Mouse (Mus musculus) embryonic facial prominence, embryonic 12.5 days (tissue): Measurements from ENCODE around the gene Vrtn. TPM values are rescaled to one million over a fixed set of nuclear protein-coding genes. Genes with fewer than 3 reads are reported as not detected.
A peak's percentile ranks its signal among the peaks of the same experiment; 100 is the strongest.

Experiments used
- ATAC-seq: fragments of 200-750 bp; cut with Nextera tagmentation; 2 replicates; pipeline ENCODE4 v1.8.0; 2017; ENCODE audit not compliant: insufficient number of reproducible peaks, insufficient read depth, low FRiP score, low TSS enrichment
- H3K27ac ChIP-seq: fragments of 300-500 bp; sonication (generic); 2 replicates; pipeline ENCODE4 v1.5.1; 2016; ENCODE audit warnings: mild to moderate bottlenecking
- H3K27me3 ChIP-seq: fragments of 300-500 bp; sonication (generic); 2 replicates; pipeline ENCODE4 v1.6.1; 2016; ENCODE audit warnings: mild to moderate bottlenecking, moderate library complexity
- H3K36me3 ChIP-seq: fragments of 300-500 bp; sonication (generic); 2 replicates; pipeline ENCODE4 v1.6.1; 2016; ENCODE audit warnings: mild to moderate bottlenecking
- H3K4me1 ChIP-seq: fragments of 300-500 bp; sonication (generic); 2 replicates; pipeline ENCODE4 v1.6.1; 2016
- H3K4me2 ChIP-seq: fragments of 300-500 bp; sonication (generic); replicated peaks from 2 replicates; pipeline ENCODE4 v1.6.1; 2016; ENCODE audit warnings: mild to moderate bottlenecking, moderate library complexity
- H3K4me3 ChIP-seq: fragments of 300-500 bp; sonication (generic); 2 replicates; pipeline ENCODE4 v1.5.1; 2016; ENCODE audit warnings: mild to moderate bottlenecking
- H3K9ac ChIP-seq: fragments of 300-500 bp; sonication (generic); 2 replicates; pipeline ENCODE4 v1.6.1; 2016; ENCODE audit warnings: mild to moderate bottlenecking, moderate library complexity
- H3K9me3 ChIP-seq: fragments of 300-500 bp; sonication (generic); 2 replicates; pipeline ENCODE4 v1.6.1; 2016; ENCODE audit warnings: mild to moderate bottlenecking, moderate library complexity
- WGBS: fragments of 180-500 bp; shearing (Covaris S2); methylation state at CpG from one replicate; pipeline ENCODE4 v1.1.7; 2016; 5-methylcytosine and 5-hydroxymethylcytosine counted together
- polyA plus RNA-seq: library from polyadenylated mRNA; unstranded; fragments of >200 nt; fragmentation: Nextera tagmentation; extraction: Ambion mirVana; gene quantifications from 2 replicates; pipeline ENCODE4 v1.2.1, GENCODE M21; 2016

Vrtn gene
- not detected in 2 replicates for polyA plus RNA-seq

GRCm38 (mm10) chr12:84640654-84641053, at the start of gene Vrtn:
Gene Vrtn, plus strand, starts transcription at chr12:84641019.
- no peaks in the 10 kb centered on the region for H3K36me3 ChIP-seq
- no peak within 1 kb of the TSS for H3K4me2 ChIP-seq
- WGBS: 3% methylated on average over 9 of the region's 9 CpGs
- no peak for ATAC-seq
- no peaks in the 10 kb centered on the region for H3K9me3 ChIP-seq
- no peak within 1 kb of the TSS for H3K9ac ChIP-seq
- peaks cover 56% of the 10 kb centered on the region for H3K27me3 ChIP-seq
- no peaks in the 10 kb centered on the region for H3K4me1 ChIP-seq
- H3K27ac ChIP-seq: no peak within 1 kb of the TSS
- no peak within 1 kb of the TSS for H3K4me3 ChIP-seq

DNA sequence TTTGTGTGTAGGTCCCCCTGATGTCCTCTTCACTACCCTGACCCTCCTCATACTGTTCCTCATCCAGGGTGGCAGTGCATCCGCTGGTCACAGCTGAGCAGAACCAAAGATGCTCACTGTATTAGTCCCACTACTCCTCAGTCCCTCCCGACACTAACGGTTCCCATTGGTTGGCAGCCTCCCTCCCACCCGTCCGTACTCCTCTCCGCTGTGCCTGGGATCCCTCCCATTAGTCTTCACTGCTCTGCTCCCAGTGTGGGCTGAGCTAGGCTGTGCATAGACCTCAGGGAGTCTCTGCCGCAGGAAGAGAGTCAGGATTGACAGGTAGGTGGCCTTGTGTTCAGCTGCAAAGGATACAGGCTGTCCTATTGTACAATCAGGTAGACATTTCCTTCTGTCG, 42.5 kb upstream of the Vrtn start:
- Histone ChIP-seq H3K27ac (no peak overlapping the region), H3K9ac (no peak overlapping the region), H3K27me3 (peaks cover 5% of the 10 kb centered on the region; the same call in 1 of the 2 replicates), H3K4me3 (no peak overlapping the region), H3K4me2 (no peak overlapping the region), H3K4me1 (no peaks in the 10 kb centered on the region), H3K36me3 (peaks cover 6% of the 10 kb centered on the region), H3K9me3 (no peaks in the 10 kb centered on the region)
- WGBS: 11% methylated on average over 8 of the region's 8 CpGs
- ATAC-seq: no peak

- 88% methylated on average over 7 of the region's 7 CpGs for WGBS
- Histone ChIP-seq H3K4me1 (no peaks in the 10 kb centered on the region), H3K9me3 (no peaks in the 10 kb centered on the region), H3K27ac (no peak overlapping the region), H3K27me3 (peaks cover 4% of the 10 kb centered on the region; the same call in 1 of the 2 replicates), H3K4me2 (no peak overlapping the region), H3K9ac (no peak overlapping the region), H3K4me3 (no peak overlapping the region), H3K36me3 (peaks cover 14% of the 10 kb centered on the region)
- no peak for ATAC-seq
Measured at GRCm38 (mm10) chr12:84604001-84604400, 36.8 kb upstream of the Vrtn start.

- Histone ChIP-seq H3K9ac (no peak overlapping the region), H3K9me3 (no peaks in the 10 kb centered on the region), H3K4me1 (no peaks in the 10 kb centered on the region), H3K4me3 (no peak overlapping the region), H3K4me2 (no peak overlapping the region), H3K36me3 (peaks cover 17% of the 10 kb centered on the region), H3K27me3 (no peaks in the 10 kb centered on the region), H3K27ac (no peak overlapping the region)
- WGBS: 76% methylated on average over 7 of the region's 7 CpGs
- no peak for ATAC-seq
Measured at GRCm38 (mm10) chr12:84605860-84606259, 35.0 kb upstream of the Vrtn start.

DNA sequence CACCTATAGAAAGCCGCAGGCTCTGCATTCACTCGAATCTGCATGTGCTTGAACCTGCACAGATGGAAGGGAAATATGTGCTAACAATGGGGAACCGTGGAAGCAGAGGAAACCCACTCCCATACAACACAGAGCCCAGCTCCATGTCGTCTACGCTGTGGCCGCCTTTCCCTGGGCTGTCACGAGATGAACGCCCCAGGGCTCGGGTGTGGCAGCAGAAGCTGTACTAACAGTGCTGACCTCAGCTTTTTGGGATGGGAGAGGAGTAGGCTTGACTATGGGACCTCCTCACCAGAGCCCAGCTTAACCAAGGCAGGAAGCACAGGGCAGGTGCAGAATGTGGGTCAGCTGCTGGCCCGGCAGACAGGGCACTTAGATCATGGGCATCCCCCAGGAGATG, 29.1 kb upstream of the Vrtn start:
- no peaks in the 10 kb centered on the region for H3K4me1 ChIP-seq
- H3K27me3 ChIP-seq: no peaks in the 10 kb centered on the region
- no peak overlapping the region for H3K4me3 ChIP-seq
- 88% methylated on average over 10 of the region's 10 CpGs for WGBS
- H3K9ac ChIP-seq: no peak overlapping the region
- H3K4me2 ChIP-seq: no peak overlapping the region
- H3K36me3 ChIP-seq: 0 out of 2 replicates have a peak, but pooled peaks cover 14% of the 10 kb centered on the region
- H3K27ac ChIP-seq: no peak overlapping the region
- H3K9me3 ChIP-seq: no peaks in the 10 kb centered on the region
- no peak for ATAC-seq

- Histone ChIP-seq H3K36me3 (0 out of 2 replicates have a peak, but pooled peaks cover 14% of the 10 kb centered on the region), H3K4me3 (no peak overlapping the region), H3K27me3 (no peaks in the 10 kb centered on the region), H3K4me2 (no peak overlapping the region), H3K9me3 (no peaks in the 10 kb centered on the region), H3K9ac (no peak overlapping the region), H3K4me1 (no peaks in the 10 kb centered on the region), H3K27ac (no peak overlapping the region)
- ATAC-seq: no peak
- 70% methylated on average over 8 of the region's 8 CpGs for WGBS
Measured at GRCm38 (mm10) chr12:84612518-84612917, 28.3 kb upstream of the Vrtn start.

DNA sequence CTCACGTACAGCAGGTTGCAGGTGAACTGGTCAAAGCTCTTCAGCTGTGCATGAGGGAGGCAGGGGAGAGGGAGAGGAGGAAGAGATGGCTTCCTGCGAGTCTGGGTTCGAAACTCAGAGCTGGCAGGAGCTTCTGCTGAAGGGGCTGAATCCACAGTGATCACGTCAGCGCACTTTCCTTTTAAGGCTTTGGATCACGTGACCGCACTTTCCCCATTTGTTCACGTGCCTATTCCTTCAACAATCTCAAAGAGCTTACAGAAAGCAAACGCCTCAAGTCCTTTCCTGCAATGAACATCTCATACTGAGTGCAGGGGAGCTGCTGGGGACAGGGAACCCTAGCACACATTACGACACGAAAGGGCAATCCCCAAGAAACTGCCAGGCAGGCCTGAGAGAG, 26.8 kb upstream of the Vrtn start:
- H3K27ac ChIP-seq: no peak overlapping the region
- no peak overlapping the region for H3K4me3 ChIP-seq
- WGBS: 85% methylated on average over 11 of the region's 11 CpGs
- H3K27me3 ChIP-seq: no peaks in the 10 kb centered on the region
- H3K4me2 ChIP-seq: no peak overlapping the region
- H3K4me1 ChIP-seq: no peaks in the 10 kb centered on the region
- no peaks in the 10 kb centered on the region for H3K9me3 ChIP-seq
- no peak for ATAC-seq
- H3K36me3 ChIP-seq: 0 out of 2 replicates have a peak, but pooled peaks cover 6% of the 10 kb centered on the region
- H3K9ac ChIP-seq: no peak overlapping the region

DNA sequence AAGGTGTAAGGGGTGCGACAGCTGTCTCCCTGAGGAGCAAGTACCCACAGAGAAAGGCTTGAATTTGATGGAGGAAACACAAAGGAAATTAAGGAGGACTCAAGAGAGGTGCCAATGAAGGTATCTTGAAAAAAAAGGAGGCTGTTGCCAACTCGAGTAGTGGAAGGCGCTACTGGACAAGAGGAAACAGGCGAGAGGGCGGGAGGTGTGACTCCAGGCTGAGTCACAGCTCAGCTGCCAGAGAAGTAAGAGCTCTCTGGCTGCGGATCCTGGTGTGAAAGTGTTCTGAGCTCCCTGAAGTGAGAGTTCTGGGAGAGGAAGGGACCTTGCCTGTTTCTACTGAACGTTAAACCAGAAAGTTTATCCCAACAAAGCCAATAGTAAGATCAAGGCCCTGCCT, 26.3 kb upstream of the Vrtn start:
- H3K9ac ChIP-seq: no peak overlapping the region
- H3K4me3 ChIP-seq: no peak overlapping the region
- no peak overlapping the region for H3K4me2 ChIP-seq
- H3K4me1 ChIP-seq: no peaks in the 10 kb centered on the region
- H3K36me3 ChIP-seq: 0 out of 2 replicates have a peak, but pooled peaks cover 3% of the 10 kb centered on the region
- H3K9me3 ChIP-seq: no peaks in the 10 kb centered on the region
- ATAC-seq: no peak
- no peak overlapping the region for H3K27ac ChIP-seq
- H3K27me3 ChIP-seq: no peaks in the 10 kb centered on the region
- 79% methylated on average over 7 of the region's 7 CpGs for WGBS

DNA sequence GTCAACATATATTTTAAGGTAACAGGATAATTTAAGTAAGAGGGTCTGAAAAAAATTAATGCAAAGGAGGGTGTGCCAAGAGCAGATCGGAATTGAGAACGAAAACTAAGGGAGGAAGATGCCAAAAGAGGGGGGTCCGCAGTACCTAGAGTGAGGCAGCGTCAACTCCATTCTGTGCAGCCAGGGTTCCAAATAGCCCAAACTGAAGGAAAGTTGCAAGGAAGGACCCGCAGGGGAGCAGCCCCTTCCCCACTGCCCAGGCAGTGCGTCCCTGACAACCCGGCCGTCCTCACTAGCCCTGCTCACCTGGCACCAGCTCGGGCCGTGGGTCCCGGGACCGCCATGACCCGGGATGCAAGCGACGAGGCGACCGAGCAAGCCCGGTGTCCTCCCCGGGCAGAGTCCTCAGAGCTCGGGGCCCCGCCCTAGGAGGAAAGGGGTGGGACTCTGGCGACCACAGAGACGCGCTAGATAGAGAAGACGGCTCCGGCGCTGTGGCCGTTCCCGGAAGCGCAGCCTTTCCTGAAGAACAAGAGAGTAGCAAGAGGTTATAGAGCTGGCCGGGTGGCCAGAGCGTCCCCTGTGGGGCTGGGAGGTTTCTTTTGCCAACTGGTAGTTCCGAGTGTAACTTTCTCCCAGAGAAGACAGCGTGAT, 23.7 kb upstream of the Vrtn start, which contains the start of gene Abcd4:
Abcd4 (minus strand) TSS at position 437 of the 654 bp plus-strand sequence.
- Histone ChIP-seq H3K4me3 (peak within 1 kb of the TSS; percentile 75), H3K4me2 (peak within 1 kb of the TSS; percentile 56), H3K9me3 (no peaks in the 10 kb centered on the region), H3K9ac (peak within 1 kb of the TSS; percentile 76), H3K27me3 (peaks cover 2% of the 10 kb centered on the region; the same call in 1 of the 2 replicates), H3K4me1 (no peaks in the 10 kb centered on the region), H3K36me3 (no peaks in the 10 kb centered on the region), H3K27ac (0 out of 2 replicates have a peak within 1 kb of the TSS, but pooled peaks have one; percentile 17)
- ATAC-seq: peak; percentile 97
- under 1% methylated on average over 34 of the region's 34 CpGs for WGBS

- H3K9ac ChIP-seq: peak overlapping the region; percentile 48
- 6% methylated on average over 10 of the region's 10 CpGs for WGBS
Measured at GRCm38 (mm10) chr12:84617663-84618062, 23.2 kb upstream of the Vrtn start.

DNA sequence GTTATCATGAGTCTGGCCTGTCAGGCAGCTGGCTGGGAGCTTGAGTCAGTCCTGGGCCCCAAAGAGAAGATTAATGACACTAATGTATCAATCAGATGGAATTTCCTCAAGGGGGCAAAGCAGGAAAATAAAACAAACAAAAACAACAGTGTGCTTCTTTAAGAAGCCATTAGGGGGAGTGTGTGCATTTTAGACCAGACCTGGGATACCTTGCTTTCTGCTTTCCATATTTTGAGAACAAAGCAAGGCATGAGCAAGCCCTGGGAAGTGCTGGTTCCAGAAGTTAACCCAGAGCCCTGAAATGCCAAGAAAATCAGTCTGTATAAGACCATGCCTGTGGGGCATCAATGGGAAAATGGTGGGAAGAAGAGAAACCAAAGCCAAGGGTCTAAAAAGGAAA, 19.8 kb upstream of the Vrtn start:
- H3K4me2 ChIP-seq: no peak overlapping the region

More at GRCm38 (mm10) chr12:84617663-84618062, 23.2 kb upstream of the Vrtn start:
- Histone ChIP-seq H3K36me3 (no peaks in the 10 kb centered on the region), H3K27me3 (peaks cover 3% of the 10 kb centered on the region; the same call in 1 of the 2 replicates), H3K27ac (no peak overlapping the region), H3K9me3 (no peaks in the 10 kb centered on the region), H3K4me3 (peak overlapping the region; percentile 75), H3K4me2 (peak overlapping the region; percentile 56), H3K4me1 (no peaks in the 10 kb centered on the region)
- 0 out of 2 replicates have a peak, but pooled peaks have one; percentile 70 for ATAC-seq

GRCm38 (mm10) chr12:84624601-84625000, 16.2 kb upstream of the Vrtn start:
- Histone ChIP-seq H3K27ac (no peak overlapping the region), H3K4me1 (no peaks in the 10 kb centered on the region), H3K9me3 (no peaks in the 10 kb centered on the region), H3K9ac (no peak overlapping the region), H3K4me3 (no peak overlapping the region), H3K27me3 (peaks cover 39% of the 10 kb centered on the region), H3K4me2 (no peak overlapping the region), H3K36me3 (no peaks in the 10 kb centered on the region)
- no peak for ATAC-seq
- 19% methylated on average over 8 of the region's 8 CpGs for WGBS

More for the DNA sequence above, 19.8 kb upstream of the Vrtn start:
- Histone ChIP-seq H3K27ac (no peak overlapping the region), H3K9me3 (no peaks in the 10 kb centered on the region), H3K9ac (no peak overlapping the region), H3K27me3 (peaks cover 31% of the 10 kb centered on the region), H3K4me3 (no peak overlapping the region), H3K4me1 (no peaks in the 10 kb centered on the region), H3K36me3 (no peaks in the 10 kb centered on the region)
- no peak for ATAC-seq
